Comparison of ENCODE assay signal across 23 mouse cellular contexts in the genomic region with DNA sequence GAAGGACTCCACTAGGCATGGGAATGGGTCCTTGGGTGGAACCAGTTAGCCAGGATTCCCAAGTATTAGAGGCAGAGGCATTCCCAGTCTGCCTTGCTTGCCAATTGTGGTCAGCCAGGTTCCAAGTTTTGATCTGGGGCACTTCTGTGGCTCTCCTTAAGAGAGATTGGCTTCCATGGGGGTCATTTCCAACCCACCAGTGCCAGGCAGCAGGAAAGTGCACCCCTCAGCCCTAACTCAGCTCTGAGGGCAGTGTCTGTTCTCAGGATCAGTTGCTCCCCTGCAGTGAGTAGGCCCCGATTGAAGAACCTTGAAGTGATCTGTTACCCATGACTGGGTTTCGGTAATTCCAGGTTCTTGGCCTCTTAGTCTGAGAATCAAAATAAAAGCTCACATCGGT. TPM values are rescaled to one million over a fixed set of nuclear protein-coding genes. Genes with fewer than 3 reads are reported as not detected.
DNase-seq lines count a peak whose midpoint lies in the region; ATAC-seq lines count a peak whose summit lies in the region.
"Had no signal": no experiment of that assay in that cellular context is flagged by ENCODE, and none has a peak within 500 bp of the region (broad histone marks: within the 10 kb centered on the region; RNA-seq: fewer than 3 reads in every experiment).

No protein-coding gene starts in this region.

- no peak overlapping the region for H3K9ac ChIP-seq in intestine, embryonic 16.5 days (ENCODE audit: low read depth, low read length)
- H3K9ac ChIP-seq in intestine, embryonic 15.5 days, result no peak overlapping the region
- no peak overlapping the region for H3K9ac ChIP-seq in embryonic facial prominence, embryonic 13.5 days
- no peak overlapping the region for H3K9ac ChIP-seq in embryonic facial prominence, embryonic 15.5 days
- H3K9ac ChIP-seq in stomach, embryonic 15.5 days, result no peak overlapping the region
- H3K9ac ChIP-seq: heart, embryonic 13.5 days; hindbrain, embryonic 14.5 days; liver, postnatal 0 days had no signal

- H3K9me3 ChIP-seq in intestine, embryonic 16.5 days (ENCODE audit: control insufficient read depth, low read length), result no peaks in the 10 kb centered on the region
- H3K9me3 ChIP-seq in intestine, embryonic 15.5 days, result no peaks in the 10 kb centered on the region
- no peaks in the 10 kb centered on the region for H3K9me3 ChIP-seq in embryonic facial prominence, embryonic 13.5 days
- H3K9me3 ChIP-seq in embryonic facial prominence, embryonic 15.5 days (replicated peaks), result no peaks in the 10 kb centered on the region
- no peaks in the 10 kb centered on the region for H3K9me3 ChIP-seq in stomach, embryonic 15.5 days
- H3K9me3 ChIP-seq: heart, embryonic 13.5 days had no signal

- peaks cover 38% of the 10 kb centered on the region for H3K4me1 ChIP-seq in intestine, embryonic 16.5 days (ENCODE audit: control insufficient read depth, insufficient read depth, low read length)
- H3K4me1 ChIP-seq in intestine, embryonic 15.5 days (replicated peaks), result peaks cover 39% of the 10 kb centered on the region
- peaks cover 38% of the 10 kb centered on the region for H3K4me1 ChIP-seq in embryonic facial prominence, embryonic 13.5 days
- H3K4me1 ChIP-seq in embryonic facial prominence, embryonic 15.5 days, result peaks cover 49% of the 10 kb centered on the region
- H3K4me1 ChIP-seq in stomach, embryonic 15.5 days, result peaks cover 32% of the 10 kb centered on the region

- H3K4me3 ChIP-seq in intestine, embryonic 16.5 days (ENCODE audit: low read length), result no peak overlapping the region
- H3K4me3 ChIP-seq in intestine, embryonic 15.5 days (replicated peaks), result no peak overlapping the region
- no peak overlapping the region for H3K4me3 ChIP-seq in embryonic facial prominence, embryonic 13.5 days
- H3K4me3 ChIP-seq in embryonic facial prominence, embryonic 15.5 days (replicated peaks), result no peak overlapping the region
- H3K4me3 ChIP-seq in stomach, embryonic 15.5 days (replicated peaks), result no peak overlapping the region
- H3K4me3 ChIP-seq: heart, embryonic 13.5 days had no signal

- 0 out of 2 replicates have a peak overlapping the region, but pooled peaks have one; percentile 31 for H3K27ac ChIP-seq in intestine, embryonic 16.5 days (ENCODE audit: low read length)
- H3K27ac ChIP-seq in intestine, embryonic 15.5 days, result no peak overlapping the region
- H3K27ac ChIP-seq in embryonic facial prominence, embryonic 13.5 days, result peak overlapping the region; percentile 84
- H3K27ac ChIP-seq in embryonic facial prominence, embryonic 15.5 days (replicated peaks), result peak overlapping the region; percentile 77
- peak overlapping the region; percentile 73 for H3K27ac ChIP-seq in stomach, embryonic 15.5 days
- H3K27ac ChIP-seq: heart, embryonic 13.5 days; hindbrain, embryonic 14.5 days; macrophage had no signal

- no peak overlapping the region for H3K4me2 ChIP-seq in intestine, embryonic 16.5 days (ENCODE audit: low read depth, low read length)
- H3K4me2 ChIP-seq in intestine, embryonic 15.5 days (replicated peaks), result no peak overlapping the region
- no peak overlapping the region for H3K4me2 ChIP-seq in embryonic facial prominence, embryonic 13.5 days
- H3K4me2 ChIP-seq in embryonic facial prominence, embryonic 15.5 days (replicated peaks), result no peak overlapping the region
- H3K4me2 ChIP-seq in stomach, embryonic 15.5 days, result no peak overlapping the region
- H3K4me2 ChIP-seq: heart, embryonic 13.5 days; hindbrain, embryonic 14.5 days; liver, embryonic 11.5 days had no signal

- H3K36me3 ChIP-seq in intestine, embryonic 16.5 days (ENCODE audit: control insufficient read depth, insufficient read depth, low read length), result no peaks in the 10 kb centered on the region
- H3K36me3 ChIP-seq in intestine, embryonic 15.5 days, result no peaks in the 10 kb centered on the region
- H3K36me3 ChIP-seq in embryonic facial prominence, embryonic 13.5 days, result no peaks in the 10 kb centered on the region
- no peaks in the 10 kb centered on the region for H3K36me3 ChIP-seq in embryonic facial prominence, embryonic 15.5 days
- H3K36me3 ChIP-seq in stomach, embryonic 15.5 days, result no peaks in the 10 kb centered on the region
- H3K36me3 ChIP-seq: heart, embryonic 13.5 days had no signal

- DNase-seq in gastrocnemius, postnatal 36 days, result no peak
- no peak for DNase-seq in embryo, embryonic 9.5 days (ENCODE audit: extremely low spot score)
- DNase-seq: adrenal gland, adult 8-10 months; cerebellum, adult 18-20 months; cerebellum, postnatal 36 days; gastrocnemius, postnatal 10 days; heart, adult 18-20 months; layer of hippocampus, adult 9-11 months; liver, postnatal 0 days; thymus, postnatal 25 days had no signal

- WGBS in intestine, embryonic 16.5 days, result 82% methylated on average over 3 of the region's 3 CpGs
- WGBS in intestine, embryonic 15.5 days, result 90% methylated on average over 3 of the region's 3 CpGs
- WGBS in embryonic facial prominence, embryonic 13.5 days, result 75% methylated on average over 3 of the region's 3 CpGs
- 63% methylated on average over 3 of the region's 3 CpGs for WGBS in embryonic facial prominence, embryonic 15.5 days
- WGBS in stomach, embryonic 15.5 days, result 80% methylated on average over 3 of the region's 3 CpGs

- H3K27me3 ChIP-seq in intestine, embryonic 16.5 days (replicated peaks; ENCODE audit: control insufficient read depth, insufficient read depth, low read length), result no peaks in the 10 kb centered on the region
- no peaks in the 10 kb centered on the region for H3K27me3 ChIP-seq in intestine, embryonic 15.5 days (replicated peaks)
- no peaks in the 10 kb centered on the region for H3K27me3 ChIP-seq in embryonic facial prominence, embryonic 13.5 days
- no peaks in the 10 kb centered on the region for H3K27me3 ChIP-seq in embryonic facial prominence, embryonic 15.5 days
- no peaks in the 10 kb centered on the region for H3K27me3 ChIP-seq in stomach, embryonic 15.5 days (replicated peaks)
- H3K27me3 ChIP-seq: heart, embryonic 13.5 days had no signal

- intact Hi-C loops in gastrocnemius, postnatal 36 days (cut with DNase I), result loop anchor here (2.0 kb wide), 1 partner anchor 174 kb away; no protein-coding TSS in a partner anchor

- no peak for ATAC-seq in intestine, embryonic 16.5 days
- ATAC-seq in intestine, embryonic 15.5 days, result no peak
- ATAC-seq in embryonic facial prominence, embryonic 13.5 days (ENCODE audit: insufficient number of reproducible peaks, insufficient read depth, low FRiP score, low TSS enrichment, low read depth), result no peak
- ATAC-seq in embryonic facial prominence, embryonic 15.5 days (ENCODE audit: insufficient number of reproducible peaks, low FRiP score, low TSS enrichment, low read depth), result no peak
- ATAC-seq in stomach, embryonic 15.5 days (ENCODE audit: insufficient read depth, low FRiP score, low read depth), result no peak
- ATAC-seq: activated CD4-positive, CD25-positive, alpha-beta regulatory T cell, adult 4 months; forebrain, embryonic 16.5 days; inflammation-experienced regulatory T-cells, adult 6 months; liver, postnatal 0 days; lung, postnatal 0 days had no signal

RNA-seq across cellular contexts. Expression of a gene that starts 3.8 kb away (rescaled TPM):
- polyA plus RNA-seq in intestine, embryonic 16.5 days (2015; fragmentation: Nextera tagmentation; extraction: Ambion mirVana), result 101 and 108 TPM in 2 replicates
- 96.7 and 104 TPM in 2 replicates for polyA plus RNA-seq in intestine, embryonic 15.5 days (2015; fragmentation: Nextera tagmentation; extraction: Ambion mirVana)
- 132 and 134 TPM in 2 replicates for polyA plus RNA-seq in embryonic facial prominence, embryonic 13.5 days (2015; fragmentation: Nextera tagmentation; extraction: Ambion mirVana)
- polyA plus RNA-seq in embryonic facial prominence, embryonic 15.5 days (2015; fragmentation: Nextera tagmentation; extraction: Ambion mirVana), result 162 and 166 TPM in 2 replicates
- 117 and 124 TPM in 2 replicates for polyA plus RNA-seq in stomach, embryonic 15.5 days (2015; fragmentation: Nextera tagmentation; extraction: Ambion mirVana)
- 10 to 100 TPM; 19.9 to 23.2 TPM for total RNA-seq in gastrocnemius, postnatal 36 days (2021)
